Mouse (Mus musculus) G1E (cell line): ENCODE results near the gene Trem2.

ENCODE experiments used
- CTCF ChIP-seq: IDR thresholded peaks from 2 replicates; pipeline ENCODE4 v1.5.1; 2012; ENCODE audit warnings: low read depth, low read length, inconsistent platforms, mixed read lengths
- TAL1 ChIP-seq: conservative IDR thresholded peaks from 2 replicates; pipeline ENCODE4 v1.6.1; 2012; ENCODE audit warnings: low read depth, low read length, inconsistent platforms, mixed read lengths

GRCm38 (mm10) chr17:48401710-48402109, 55.5 kb downstream of the Trem2 start:
- no peak for TF ChIP-seq CTCF
- no peak for TF ChIP-seq TAL1
